Mouse (Mus musculus) hindbrain, embryonic 13.5 days (tissue): ENCODE measurements at regions not wholly inside any gene's neighbourhood (a gene's known extent, or its start where the extent isn't known, plus 50 kb on each side); places are given as distances from the start of the nearest gene placed in this dataset.

Experiments
- ATAC-seq: fragments of 200-750 bp; cut with Nextera tagmentation; 2 replicates; pipeline ENCODE4 v1.8.0; 2017; ENCODE audit warnings: moderate TSS enrichment; ENCODE audit not compliant: low FRiP score
- H3K27ac ChIP-seq: fragments of 300-500 bp; sonication (generic); 2 replicates; pipeline ENCODE4 v1.5.1; 2015; ENCODE audit warnings: inconsistent platforms, mild to moderate bottlenecking, moderate library complexity
- H3K27me3 ChIP-seq: fragments of 300-500 bp; sonication (generic); 2 replicates; pipeline ENCODE4 v1.6.1; 2015; ENCODE audit warnings: mild to moderate bottlenecking, inconsistent platforms
- H3K36me3 ChIP-seq: fragments of 300-500 bp; sonication (generic); 2 replicates; pipeline ENCODE4 v1.6.1; 2015; ENCODE audit warnings: mild to moderate bottlenecking, inconsistent platforms
- H3K4me1 ChIP-seq: fragments of 300-500 bp; sonication (generic); replicated peaks from 2 replicates; pipeline ENCODE4 v1.6.1; 2015; ENCODE audit warnings: inconsistent platforms
- H3K4me2 ChIP-seq: fragments of 300-500 bp; sonication (generic); 2 replicates; pipeline ENCODE4 v1.6.1; 2015; ENCODE audit warnings: inconsistent platforms, mild to moderate bottlenecking, moderate library complexity
- H3K4me3 ChIP-seq: fragments of 300-500 bp; sonication (generic); 2 replicates; pipeline ENCODE4 v1.5.1; 2015; ENCODE audit warnings: mild to moderate bottlenecking, inconsistent platforms
- H3K9ac ChIP-seq: fragments of 300-500 bp; sonication (generic); 2 replicates; pipeline ENCODE4 v1.6.1; 2015; ENCODE audit warnings: mild to moderate bottlenecking, inconsistent platforms
- H3K9me3 ChIP-seq: fragments of 300-500 bp; sonication (generic); 2 replicates; pipeline ENCODE4 v1.6.1; 2016; ENCODE audit warnings: inconsistent platforms
- WGBS: fragments of 180-500 bp; shearing (Covaris S2); methylation state at CpG from one replicate; pipeline ENCODE4 v1.1.7; 2015; 5-methylcytosine and 5-hydroxymethylcytosine counted together

DNA sequence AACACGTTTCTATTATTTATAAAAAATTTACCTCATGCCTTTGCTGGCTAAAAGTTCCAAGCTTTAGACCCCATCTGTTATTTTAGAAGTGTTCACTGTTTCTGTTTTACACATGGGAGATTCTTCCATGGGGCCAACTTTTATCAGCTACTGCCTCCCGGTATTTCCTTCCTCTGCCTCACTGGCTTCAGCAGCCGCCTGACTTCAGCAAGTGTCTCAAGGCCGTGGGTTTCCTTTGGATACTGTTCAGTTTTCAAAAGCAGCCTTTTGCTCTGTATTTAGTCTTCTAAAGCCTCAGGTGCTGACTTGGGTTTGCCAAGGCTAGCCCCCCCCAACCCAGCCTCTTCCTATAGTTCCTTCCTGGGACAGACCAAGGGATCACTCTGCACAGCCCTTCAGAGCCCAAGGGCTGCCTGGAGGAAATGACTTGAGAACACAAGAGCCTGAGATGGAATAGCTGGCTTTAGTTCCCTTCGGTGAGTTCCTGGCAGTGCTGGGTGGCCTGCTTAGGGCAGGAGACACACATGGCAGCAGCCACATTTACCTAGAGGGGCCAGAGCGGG is 75.1 kb upstream of the Itga6 start:
- no peak overlapping the region for H3K4me3 ChIP-seq
- no peak overlapping the region for H3K4me2 ChIP-seq
- no peak for ATAC-seq
- 88% methylated on average over 6 of the region's 6 CpGs for WGBS
- H3K36me3 ChIP-seq, result no peaks in the 10 kb centered on the region
- H3K27ac ChIP-seq, result no peak overlapping the region
- H3K9me3 ChIP-seq, result no peaks in the 10 kb centered on the region
- H3K27me3 ChIP-seq, result no peaks in the 10 kb centered on the region
- no peak overlapping the region for H3K9ac ChIP-seq
- H3K4me1 ChIP-seq, result no peaks in the 10 kb centered on the region

DNA sequence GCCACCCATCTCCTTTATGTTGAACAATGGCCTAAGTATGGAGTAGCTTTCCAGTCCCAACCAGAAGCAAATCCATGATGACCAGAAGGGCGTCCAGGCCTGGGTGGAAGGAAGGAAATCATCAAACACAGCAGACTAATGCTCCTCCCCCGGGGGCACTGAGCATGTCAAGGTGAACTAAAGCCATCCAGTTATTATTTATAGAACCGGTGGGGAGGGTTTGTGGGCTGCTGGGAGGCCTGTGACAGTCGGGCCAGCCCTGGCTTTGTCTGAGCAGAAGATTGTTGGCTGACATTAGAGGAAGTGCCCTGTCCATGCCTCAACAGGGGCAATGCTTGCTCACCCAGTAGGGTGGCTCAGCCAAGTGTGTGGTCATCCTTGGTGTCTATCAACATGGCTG is 74.5 kb upstream of the Itga6 start:
- H3K4me1 ChIP-seq, result no peaks in the 10 kb centered on the region
- no peaks in the 10 kb centered on the region for H3K9me3 ChIP-seq
- ATAC-seq, result no peak
- no peak overlapping the region for H3K4me3 ChIP-seq
- no peak overlapping the region for H3K4me2 ChIP-seq
- H3K27me3 ChIP-seq, result no peaks in the 10 kb centered on the region
- WGBS, result 85% methylated on average over 4 of the region's 4 CpGs
- no peaks in the 10 kb centered on the region for H3K36me3 ChIP-seq
- H3K27ac ChIP-seq, result no peak overlapping the region
- H3K9ac ChIP-seq, result no peak overlapping the region

DNA sequence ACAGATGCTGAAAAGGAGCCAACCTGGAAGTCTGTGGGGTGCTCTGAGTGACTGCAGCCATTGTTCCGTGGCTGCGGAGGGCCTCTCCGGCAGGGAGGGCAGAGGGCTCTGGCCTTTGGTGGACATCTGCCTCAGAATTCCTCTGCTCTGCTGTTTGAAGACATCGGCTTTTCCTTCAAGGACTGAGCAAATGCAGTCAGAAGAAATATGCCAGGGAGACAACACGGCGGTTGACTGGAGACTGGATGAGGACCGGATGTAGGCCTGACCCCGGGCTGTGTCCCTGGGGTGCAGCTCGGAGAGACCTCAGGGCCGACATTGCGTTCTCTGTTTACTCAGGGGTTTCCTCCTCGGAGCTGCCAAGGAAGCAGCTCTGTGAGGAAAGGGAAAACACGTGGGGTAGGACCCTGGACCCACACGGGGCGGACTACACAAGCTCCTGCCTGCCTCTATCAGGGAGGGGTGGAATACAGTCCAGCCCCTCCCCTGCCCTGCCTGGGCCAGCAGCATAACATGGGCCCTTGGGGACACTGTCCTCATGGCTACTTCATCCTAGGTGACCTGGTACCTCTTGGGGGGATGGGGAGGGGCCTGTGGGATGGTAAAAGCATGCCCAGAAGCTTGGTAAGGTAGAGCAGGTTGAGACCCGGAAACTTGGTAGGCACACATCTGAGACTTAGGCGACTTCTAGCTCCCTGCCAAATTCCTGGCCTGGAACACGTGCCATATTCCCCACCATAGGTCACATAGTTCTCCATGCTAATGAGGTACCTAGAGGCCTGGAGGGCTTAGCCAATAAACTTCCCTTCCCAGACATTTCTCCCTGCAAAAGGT is 72.1 kb upstream of the Itga6 start:
- ATAC-seq, result peak; percentile 49; the same call in 1 of the 2 replicates
- Histone ChIP-seq H3K9ac (no peak overlapping the region), H3K4me3 (no peak overlapping the region), H3K9me3 (no peaks in the 10 kb centered on the region), H3K27ac (no peak overlapping the region), H3K4me2 (no peak overlapping the region), H3K4me1 (no peaks in the 10 kb centered on the region), H3K27me3 (no peaks in the 10 kb centered on the region), H3K36me3 (no peaks in the 10 kb centered on the region)
- WGBS, result 65% methylated on average over 18 of the region's 18 CpGs

DNA sequence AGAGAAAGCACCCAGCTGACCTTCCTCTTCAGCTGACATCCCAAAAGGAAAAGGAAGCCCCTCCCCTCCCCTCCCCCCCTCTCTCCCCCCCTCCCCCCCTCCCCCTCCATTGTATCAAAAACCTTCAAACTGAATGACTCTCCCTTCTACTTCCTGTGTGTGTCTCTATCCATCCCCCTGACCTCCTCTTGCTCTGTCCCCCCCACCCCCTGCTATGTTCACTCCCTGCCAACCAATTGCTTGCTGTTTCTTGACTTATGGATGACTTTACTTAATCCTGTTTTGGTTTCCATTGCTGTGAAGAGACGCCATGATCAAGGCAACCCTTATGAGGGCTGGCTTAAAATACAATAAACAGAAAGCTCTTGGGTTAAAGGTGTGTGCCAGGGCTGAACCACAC is 64.7 kb upstream of the Itga6 start:
- Histone ChIP-seq H3K4me2 (no peak overlapping the region), H3K9me3 (peaks cover 6% of the 10 kb centered on the region; the same call in 1 of the 2 replicates), H3K4me3 (no peak overlapping the region), H3K36me3 (no peaks in the 10 kb centered on the region), H3K27ac (no peak overlapping the region), H3K27me3 (no peaks in the 10 kb centered on the region), H3K4me1 (no peaks in the 10 kb centered on the region), H3K9ac (no peak overlapping the region)
- ATAC-seq, result no peak
- WGBS, result 49% methylated on average over 1 of the region's 1 CpGs

DNA sequence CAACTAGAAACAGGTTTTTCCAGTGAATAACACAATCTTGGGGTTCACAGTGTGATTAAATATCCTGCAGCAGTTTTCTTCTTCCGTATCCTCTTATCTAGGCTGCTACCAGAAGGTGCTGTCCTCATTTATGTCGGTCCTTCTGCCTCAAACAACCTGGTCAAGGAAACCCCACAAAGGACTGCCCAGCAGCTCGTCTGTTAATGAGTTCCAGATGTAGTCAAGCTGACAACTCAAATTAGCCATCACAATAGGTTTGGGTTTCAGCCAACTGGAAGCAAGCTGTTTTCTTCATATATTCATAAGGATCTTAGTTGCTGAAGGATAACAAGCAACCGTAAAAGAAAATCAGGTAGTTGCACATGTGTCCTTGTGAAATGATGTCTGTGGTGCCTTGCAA is 64.3 kb upstream of the Itga6 start:
- H3K9me3 ChIP-seq, result peaks cover 6% of the 10 kb centered on the region; the same call in 1 of the 2 replicates
- no peak overlapping the region for H3K27ac ChIP-seq
- no peaks in the 10 kb centered on the region for H3K36me3 ChIP-seq
- 54% methylated on average over 4 of the region's 4 CpGs for WGBS
- H3K9ac ChIP-seq, result no peak overlapping the region
- no peaks in the 10 kb centered on the region for H3K27me3 ChIP-seq
- H3K4me1 ChIP-seq, result no peaks in the 10 kb centered on the region
- no peak overlapping the region for H3K4me2 ChIP-seq
- no peak for ATAC-seq
- H3K4me3 ChIP-seq, result no peak overlapping the region

DNA sequence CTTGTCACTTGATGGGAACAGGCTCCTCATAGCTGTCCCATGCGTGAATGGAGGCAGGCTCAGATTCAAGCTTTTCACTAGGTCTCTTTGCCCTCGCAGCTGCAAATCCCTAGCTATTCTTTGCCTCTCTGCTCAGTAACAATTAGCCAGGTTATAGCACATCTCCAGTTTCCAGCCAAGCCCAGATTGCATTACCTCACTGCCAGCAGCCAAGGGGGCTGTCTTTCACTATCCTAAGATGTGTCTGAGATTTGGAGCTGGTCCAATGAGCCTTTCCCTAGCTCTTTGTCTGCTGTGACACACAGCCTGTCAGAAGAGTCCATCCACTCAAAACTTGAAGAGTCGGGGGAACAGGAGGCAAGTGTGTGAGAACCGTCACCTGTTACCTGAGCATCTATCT is 62.0 kb upstream of the Itga6 start:
- Histone ChIP-seq H3K36me3 (no peaks in the 10 kb centered on the region), H3K27ac (peak overlapping the region; percentile 4; the same call in 1 of the 2 replicates), H3K4me3 (no peak overlapping the region), H3K27me3 (no peaks in the 10 kb centered on the region), H3K9me3 (peaks cover 6% of the 10 kb centered on the region; the same call in 1 of the 2 replicates), H3K9ac (no peak overlapping the region), H3K4me1 (no peaks in the 10 kb centered on the region), H3K4me2 (no peak overlapping the region)
- 74% methylated on average over 4 of the region's 4 CpGs for WGBS
- no peak for ATAC-seq

DNA sequence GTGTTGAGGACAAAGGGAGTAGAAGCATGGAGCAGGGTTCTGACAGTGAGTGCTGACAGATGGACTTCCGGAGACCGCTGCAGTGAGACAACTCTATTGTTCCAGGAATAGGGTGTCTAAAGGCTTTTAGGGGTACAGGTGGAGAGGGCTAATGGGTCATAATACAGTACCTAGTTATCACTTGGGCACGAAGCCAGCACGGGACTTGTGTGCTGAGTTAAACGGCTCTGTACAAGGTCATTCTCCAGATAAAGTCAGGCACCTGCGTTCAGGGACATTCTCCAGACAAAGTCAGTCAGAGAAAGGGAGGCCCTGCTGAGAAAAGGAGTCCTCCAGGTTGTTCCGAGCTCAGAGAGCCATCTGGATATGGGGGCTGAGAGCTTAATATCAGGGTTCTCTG is 60.2 kb upstream of the Itga6 start:
- WGBS, result 85% methylated on average over 7 of the region's 7 CpGs
- Histone ChIP-seq H3K4me2 (no peak overlapping the region), H3K9me3 (0 out of 2 replicates have a peak, but pooled peaks cover under 1% of the 10 kb centered on the region), H3K27ac (no peak overlapping the region), H3K4me1 (peaks cover 2% of the 10 kb centered on the region), H3K4me3 (no peak overlapping the region), H3K9ac (no peak overlapping the region), H3K36me3 (no peaks in the 10 kb centered on the region), H3K27me3 (no peaks in the 10 kb centered on the region)
- ATAC-seq, result no peak

DNA sequence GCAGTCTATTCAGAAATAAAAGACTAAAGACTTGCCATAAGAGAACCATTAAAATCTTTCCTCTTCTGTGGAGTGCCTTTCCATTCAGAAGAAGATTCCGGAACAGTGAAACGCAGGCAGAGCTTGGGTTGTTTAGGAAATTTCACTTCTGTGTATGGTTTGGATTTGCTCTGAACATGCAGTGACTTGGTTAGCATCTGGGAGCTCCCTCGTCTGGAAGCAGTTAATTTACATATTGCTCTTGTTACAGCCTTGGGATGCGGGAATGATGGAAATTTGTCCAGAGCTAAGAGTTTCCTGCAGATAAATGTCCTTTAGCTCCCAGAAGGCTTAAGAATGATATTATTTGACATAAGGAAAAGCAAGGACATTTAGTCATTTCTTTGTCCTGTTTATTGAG is 56.4 kb upstream of the Itga6 start:
- H3K9ac ChIP-seq, result no peak overlapping the region
- H3K27ac ChIP-seq, result no peak overlapping the region
- H3K4me2 ChIP-seq, result no peak overlapping the region
- WGBS, result 69% methylated on average over 4 of the region's 4 CpGs
- H3K36me3 ChIP-seq, result no peaks in the 10 kb centered on the region
- no peak for ATAC-seq
- H3K27me3 ChIP-seq, result no peaks in the 10 kb centered on the region
- H3K4me3 ChIP-seq, result no peak overlapping the region
- no peaks in the 10 kb centered on the region for H3K9me3 ChIP-seq
- peaks cover 11% of the 10 kb centered on the region for H3K4me1 ChIP-seq

DNA sequence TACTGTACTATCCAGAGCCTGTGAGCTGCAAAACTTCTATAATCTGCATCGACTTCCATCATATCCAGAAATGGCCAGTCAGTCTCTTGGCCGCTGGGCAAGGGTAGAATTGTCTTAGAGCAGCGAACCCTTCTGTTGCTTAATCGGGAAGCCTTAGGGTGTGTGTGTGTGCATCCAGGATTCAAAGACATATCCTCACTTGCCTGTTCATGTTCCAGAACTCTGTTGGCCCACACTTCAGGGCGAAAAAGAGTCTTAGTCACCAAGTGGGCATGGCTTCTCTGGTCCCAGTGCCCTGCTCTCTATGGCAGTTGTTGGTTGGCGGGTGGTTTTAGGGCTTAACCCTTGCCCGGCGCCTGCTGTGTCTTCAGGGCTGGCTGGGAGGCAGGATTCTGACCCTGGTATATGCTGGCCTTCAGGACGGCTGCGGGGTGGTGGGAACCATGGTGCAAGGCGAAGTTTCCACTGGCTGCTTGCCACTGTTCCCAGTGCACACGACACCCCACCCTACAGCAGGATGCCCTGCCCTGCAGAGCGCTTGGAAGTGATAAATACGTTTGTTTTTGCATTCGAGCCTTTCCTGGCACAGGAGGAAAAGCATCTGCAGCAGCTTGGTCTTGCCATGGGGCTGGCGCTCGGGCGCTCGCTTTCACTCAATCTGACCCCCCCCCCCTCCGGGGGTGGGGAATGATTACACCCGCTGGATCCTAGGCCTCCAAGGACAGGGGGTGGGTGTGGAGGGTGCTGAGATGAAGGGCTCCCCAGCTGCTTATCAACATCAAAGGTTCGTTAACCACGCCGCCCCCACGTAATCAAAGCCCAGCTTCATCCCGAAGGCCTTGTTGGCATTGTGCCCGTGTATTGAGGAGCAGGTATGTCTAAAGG is 54.9 kb upstream of the Itga6 start:
- WGBS, result 65% methylated on average over 27 of the region's 27 CpGs
- H3K4me2 ChIP-seq, result peak overlapping the region; percentile 26
- ATAC-seq, result peak; percentile 61; the same call in 1 of the 2 replicates

DNA sequence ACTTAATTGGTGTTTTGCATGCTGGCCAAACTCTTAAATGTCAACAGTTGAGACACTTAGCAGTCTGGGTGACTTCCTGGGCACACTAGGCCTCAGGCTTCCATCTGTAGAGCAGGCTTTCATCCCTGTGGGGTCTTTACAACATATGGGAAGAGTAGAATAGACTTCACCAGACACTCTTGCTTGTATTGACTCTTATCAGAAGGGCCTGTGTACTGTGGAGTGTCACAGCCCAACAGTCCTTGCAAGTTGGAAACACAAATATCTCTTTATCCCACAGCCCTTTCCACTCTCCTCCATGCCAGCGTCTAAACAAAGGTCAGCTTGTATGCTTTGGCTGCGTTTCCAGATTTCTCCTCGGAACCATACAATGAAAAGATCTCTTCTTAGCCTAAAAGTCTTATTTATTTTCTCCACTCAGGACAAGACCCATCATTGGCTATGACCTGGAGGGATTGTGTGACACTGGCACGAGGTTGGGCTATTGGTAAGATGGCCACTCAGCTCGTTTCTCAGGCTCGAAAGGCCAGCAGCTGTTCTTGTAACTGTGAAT is 50.6 kb upstream of the Itga6 start:
- H3K4me3 ChIP-seq, result no peak overlapping the region
- H3K27ac ChIP-seq, result no peak overlapping the region
- H3K9me3 ChIP-seq, result no peaks in the 10 kb centered on the region
- no peaks in the 10 kb centered on the region for H3K36me3 ChIP-seq
- no peak overlapping the region for H3K4me2 ChIP-seq
- no peak for ATAC-seq
- H3K27me3 ChIP-seq, result no peaks in the 10 kb centered on the region
- H3K4me1 ChIP-seq, result peaks cover 20% of the 10 kb centered on the region
- H3K9ac ChIP-seq, result no peak overlapping the region
- 75% methylated on average over 6 of the region's 6 CpGs for WGBS

More for the DNA sequence above, 54.9 kb upstream of the Itga6 start:
- no peak overlapping the region; the same call in 1 of the 2 replicates for H3K9ac ChIP-seq
- H3K4me3 ChIP-seq, result no peak overlapping the region
- H3K27ac ChIP-seq, result peak overlapping the region; percentile 58; the same call in 1 of the 2 replicates
- no peaks in the 10 kb centered on the region for H3K27me3 ChIP-seq
- H3K4me1 ChIP-seq, result peaks cover 11% of the 10 kb centered on the region
- no peaks in the 10 kb centered on the region for H3K9me3 ChIP-seq
- H3K36me3 ChIP-seq, result no peaks in the 10 kb centered on the region
